Mouse (Mus musculus) heart, embryonic 14.5 days (tissue): ENCODE data around the gene Scrt2. TPM values are rescaled to one million over a fixed set of nuclear protein-coding genes. Genes with fewer than 3 reads are reported as not detected.

Experiments used
- ATAC-seq: fragments of 200-750 bp; cut with Nextera tagmentation; 2 replicates; pipeline ENCODE4 v1.8.0; 2017; ENCODE audit warnings: low read depth, moderate TSS enrichment; ENCODE audit not compliant: insufficient number of reproducible peaks, insufficient read depth, low FRiP score
- H3K27ac ChIP-seq, 2 experiments: fragments of 200-500 bp in 1 of 2; fragments of 300-500 bp in 1 of 2; sonication (generic) in 1 of 2; replicated peaks in 1 of 2; 2 replicates each; pipeline ENCODE4 v1.5.1; 2012 to 2014; ENCODE audit warnings: low read depth in 2 of 2, low read length in 2 of 2, control low read depth in 1 of 2, mild to moderate bottlenecking in 1 of 2, mixed read lengths in 1 of 2; ENCODE audit not compliant: control insufficient read depth in 1 of 2, insufficient read depth in 1 of 2
- H3K27me3 ChIP-seq: fragments of 300-500 bp; sonication (generic); 2 replicates; pipeline ENCODE4 v1.6.1; 2014; ENCODE audit warnings: mild to moderate bottlenecking, low read length, control low read depth; ENCODE audit not compliant: control insufficient read depth, insufficient read depth
- H3K36me3 ChIP-seq: fragments of 300-500 bp; sonication (generic); 2 replicates; pipeline ENCODE4 v1.6.1; 2014; ENCODE audit warnings: mild to moderate bottlenecking, control low read depth, low read length, mixed read lengths; ENCODE audit not compliant: control insufficient read depth, insufficient read depth
- H3K4me1 ChIP-seq, 2 experiments: fragments of 200-500 bp in 1 of 2; fragments of 300-500 bp in 1 of 2; sonication (generic) in 1 of 2; 2 replicates each; pipeline ENCODE4 v1.6.1; 2012 to 2014; ENCODE audit warnings: low read length in 2 of 2, control low read depth in 1 of 2, mixed read lengths in 1 of 2; ENCODE audit not compliant: control insufficient read depth in 2 of 2, insufficient read depth in 2 of 2
- H3K4me2 ChIP-seq: fragments of 300-500 bp; sonication (generic); 2 replicates; pipeline ENCODE4 v1.6.1; 2014; ENCODE audit warnings: mild to moderate bottlenecking, low read length
- H3K4me3 ChIP-seq, 2 experiments: fragments of 200-500 bp in 1 of 2; fragments of 300-500 bp in 1 of 2; sonication (generic) in 1 of 2; 2 replicates each; pipeline ENCODE4 v1.5.1; 2012 to 2014; ENCODE audit warnings: low read length in 2 of 2, mild to moderate bottlenecking in 2 of 2, control low read depth in 1 of 2, low read depth in 1 of 2, moderate library complexity in 1 of 2; ENCODE audit not compliant: control insufficient read depth in 1 of 2, insufficient read depth in 1 of 2
- H3K9ac ChIP-seq: fragments of 300-500 bp; sonication (generic); 2 replicates; pipeline ENCODE4 v1.6.1; 2014; ENCODE audit warnings: mild to moderate bottlenecking, low read length
- H3K9me3 ChIP-seq: fragments of 300-500 bp; sonication (generic); 2 replicates; pipeline ENCODE4 v1.6.1; 2016; ENCODE audit warnings: low read length, control low read depth; ENCODE audit not compliant: control insufficient read depth
- WGBS: fragments of 180-500 bp; shearing (Covaris S2); extraction: QIAGEN DNeasy Blood & Tissue Kit; methylation state at CpG from one replicate; pipeline ENCODE4 v1.1.7; 2014; 5-methylcytosine and 5-hydroxymethylcytosine counted together
- polyA plus RNA-seq: library from polyadenylated mRNA; unstranded; fragments of >200 nt; fragmentation: Nextera tagmentation; extraction: Ambion mirVana; gene quantifications from 2 replicates; pipeline ENCODE4 v1.2.1, GENCODE M21; 2014

The Scrt2 gene
- polyA plus RNA-seq, 1 experiment from 2014 or later: not detected

GRCm38 (mm10) chr2:152091342-152092056 is 10.2 kb downstream of the Scrt2 start:
- Histone ChIP-seq H3K9me3 (no peaks in the 10 kb centered on the region), H3K36me3 (no peaks in the 10 kb centered on the region), H3K4me3 (no peak overlapping the region), H3K9ac (no peak overlapping the region), H3K4me2 (no peak overlapping the region), H3K4me1 (peaks cover 11 to 28% of the 10 kb centered on the region in 2 experiments), H3K27ac (no peak overlapping the region), H3K27me3 (peaks cover 63% of the 10 kb centered on the region)
- WGBS: 36% methylated on average over 12 of the region's 12 CpGs
- ATAC-seq: no peak

DNA sequence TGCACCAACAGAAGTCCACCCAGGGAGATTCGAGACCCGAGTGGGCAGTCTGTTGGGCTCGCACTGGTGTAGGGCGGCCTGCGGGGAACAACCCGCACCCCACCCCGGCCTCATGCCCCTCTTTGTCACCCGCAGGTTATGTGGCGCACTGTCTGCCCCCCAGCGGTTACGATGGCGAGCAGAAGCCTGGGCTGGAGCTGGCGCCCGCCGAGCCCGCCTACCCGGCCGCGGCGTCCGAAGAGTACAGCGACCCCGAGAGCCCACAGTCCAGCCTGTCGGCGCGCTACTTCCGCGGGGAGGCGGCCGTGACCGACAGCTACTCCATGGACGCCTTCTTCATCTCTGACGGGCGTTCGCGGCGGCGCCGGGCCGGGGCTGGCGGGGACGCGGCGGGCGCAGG is 11.6 kb downstream of the Scrt2 start:
- Histone ChIP-seq H3K36me3 (no peaks in the 10 kb centered on the region), H3K9me3 (no peaks in the 10 kb centered on the region), H3K4me2 (peak overlapping the region; percentile 69), H3K27me3 (peaks cover 63% of the 10 kb centered on the region), H3K9ac (peak overlapping the region; percentile 59), H3K4me1 (peaks cover 0 to 16% of the 10 kb centered on the region in 2 experiments; a peak in 3 of 4 replicates), H3K4me3 (peak overlapping the region; percentile 28 to 43), H3K27ac (no peak overlapping the region)
- 3% methylated on average over 45 of the region's 45 CpGs for WGBS
- ATAC-seq: no peak

GRCm38 (mm10) chr2:152093356-152093792 is 12.0 kb downstream of the Scrt2 start:
- H3K9ac ChIP-seq: peak overlapping the region; percentile 59
- WGBS: 2% methylated on average over 40 of the region's 60 CpGs
- peak overlapping the region; percentile 43 to 49 for H3K4me3 ChIP-seq
- no peaks in the 10 kb centered on the region for H3K36me3 ChIP-seq
- H3K27me3 ChIP-seq: peaks cover 63% of the 10 kb centered on the region
- H3K4me1 ChIP-seq: peaks cover 0 to 14% of the 10 kb centered on the region in 2 experiments; a peak in 3 of 4 replicates
- H3K9me3 ChIP-seq: no peaks in the 10 kb centered on the region
- ATAC-seq: 0 out of 2 replicates have a peak, but pooled peaks have one; percentile 25
- H3K4me2 ChIP-seq: peak overlapping the region; percentile 69
- H3K27ac ChIP-seq: no peak overlapping the region

- Histone ChIP-seq H3K4me3 (peak overlapping the region; percentile 5 to 17; a peak in 1 of 4 replicates), H3K4me2 (peak overlapping the region; percentile 52), H3K27me3 (peaks cover 66% of the 10 kb centered on the region), H3K27ac (no peak overlapping the region), H3K4me1 (peaks cover 0 to 14% of the 10 kb centered on the region in 2 experiments; a peak in 3 of 4 replicates), H3K36me3 (no peaks in the 10 kb centered on the region), H3K9ac (no peak overlapping the region), H3K9me3 (no peaks in the 10 kb centered on the region)
- 3% methylated on average over 29 of the region's 29 CpGs for WGBS
- ATAC-seq: no peak
Observed at GRCm38 (mm10) chr2:152094856-152095545, 13.7 kb downstream of the Scrt2 start.

DNA sequence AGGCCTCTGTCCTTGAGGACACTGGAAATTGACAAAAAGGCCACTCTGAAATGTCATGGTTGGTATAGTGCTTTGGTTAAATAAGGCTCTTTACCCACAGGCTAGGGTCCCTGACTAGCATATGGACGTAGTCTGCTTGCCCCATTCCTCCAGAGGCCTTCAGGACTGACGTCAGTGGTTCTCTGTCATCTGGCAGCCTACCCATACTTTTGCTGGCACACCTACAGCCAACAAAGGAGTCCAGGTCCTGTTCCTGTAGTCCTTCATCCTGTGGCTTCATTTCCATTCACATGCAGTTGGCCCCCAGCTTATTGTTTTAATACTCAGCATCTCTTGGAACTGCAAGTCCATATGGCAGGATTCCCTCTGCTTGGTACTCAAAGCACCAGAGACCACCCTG is 15.6 kb downstream of the Scrt2 start:
- no peak for ATAC-seq
- Histone ChIP-seq H3K4me1 (peaks cover 0 to 14% of the 10 kb centered on the region in 2 experiments; a peak in 3 of 4 replicates), H3K36me3 (no peaks in the 10 kb centered on the region), H3K9ac (no peak overlapping the region), H3K4me3 (no peak overlapping the region), H3K27ac (no peak overlapping the region), H3K4me2 (no peak overlapping the region), H3K9me3 (no peaks in the 10 kb centered on the region), H3K27me3 (peaks cover 52% of the 10 kb centered on the region)
- WGBS: 79% methylated on average over 2 of the region's 2 CpGs

GRCm38 (mm10) chr2:152097916-152098315 is 16.6 kb downstream of the Scrt2 start:
- Histone ChIP-seq H3K9ac (no peak overlapping the region), H3K4me3 (no peak overlapping the region), H3K27ac (no peak overlapping the region), H3K36me3 (no peaks in the 10 kb centered on the region), H3K9me3 (no peaks in the 10 kb centered on the region), H3K4me2 (no peak overlapping the region), H3K27me3 (peaks cover 43% of the 10 kb centered on the region), H3K4me1 (peaks cover 0 to 14% of the 10 kb centered on the region in 2 experiments; a peak in 3 of 4 replicates)
- WGBS: 81% methylated on average over 11 of the region's 11 CpGs
- ATAC-seq: no peak

DNA sequence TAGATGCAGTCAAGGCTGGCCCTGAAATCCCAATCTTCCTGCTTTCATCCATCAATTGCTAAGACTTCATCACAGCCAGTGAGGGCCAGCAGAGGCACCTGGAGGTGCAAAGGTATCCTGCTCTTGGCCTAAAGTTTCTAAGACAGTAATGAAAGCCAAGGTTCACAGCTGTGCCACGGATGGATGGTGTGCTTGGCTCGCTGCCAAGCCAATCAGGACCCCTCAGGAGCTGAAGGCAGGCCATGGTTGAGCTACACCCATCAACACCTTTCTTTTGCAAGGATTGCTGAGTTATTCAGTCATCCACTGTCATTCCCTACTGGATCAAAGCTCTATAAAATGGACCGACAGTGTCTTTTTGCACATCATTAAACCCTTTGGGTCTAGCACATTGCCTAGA is 18.2 kb downstream of the Scrt2 start:
- H3K4me1 ChIP-seq: peaks cover 0 to 4% of the 10 kb centered on the region in 2 experiments; a peak in 1 of 4 replicates
- 52% methylated on average over 3 of the region's 3 CpGs for WGBS
- no peak for ATAC-seq
- H3K9me3 ChIP-seq: no peaks in the 10 kb centered on the region
- no peak overlapping the region for H3K9ac ChIP-seq
- H3K36me3 ChIP-seq: no peaks in the 10 kb centered on the region
- H3K27ac ChIP-seq: no peak overlapping the region
- no peak overlapping the region for H3K4me2 ChIP-seq
- H3K4me3 ChIP-seq: no peak overlapping the region
- peaks cover 27% of the 10 kb centered on the region for H3K27me3 ChIP-seq
